ENCODE assay signal across 16 mouse cellular contexts in genomic region chr15:30992901-30993300, GRCm38 (mm10).
"Had no signal": no experiment of that assay in that cellular context is flagged by ENCODE, and none has a peak within 500 bp of the region (broad histone marks: within the 10 kb centered on the region; RNA-seq: fewer than 3 reads in every experiment).

No protein-coding gene starts in this region.

- H3K9me3 ChIP-seq: midbrain, embryonic 10.5 days; midbrain, embryonic 13.5 days; midbrain, embryonic 15.5 days; neural tube, embryonic 13.5 days; neural tube, embryonic 15.5 days had no signal

- H3K27me3 ChIP-seq: midbrain, embryonic 13.5 days; midbrain, embryonic 15.5 days; neural tube, embryonic 13.5 days; neural tube, embryonic 15.5 days had no signal

- H3K36me3 ChIP-seq: midbrain, embryonic 10.5 days; midbrain, embryonic 13.5 days; midbrain, embryonic 15.5 days; neural tube, embryonic 13.5 days; neural tube, embryonic 15.5 days had no signal

- DNase-seq: lung, adult 18-20 months; lung, embryonic 14.5 days; lung, postnatal 4 days; right cerebral cortex, adult 18-20 months; right cerebral cortex, postnatal 25 days; right cerebral cortex, postnatal 4 days; spleen, adult 18-20 months; thymus, adult 18-20 months; thymus, postnatal 14 days; thymus, postnatal 36 days had no signal

- H3K4me3 ChIP-seq: midbrain, embryonic 10.5 days; midbrain, embryonic 13.5 days; midbrain, embryonic 15.5 days; myocyte; neural tube, embryonic 13.5 days; neural tube, embryonic 15.5 days had no signal

- H3K4me1 ChIP-seq: midbrain, embryonic 15.5 days; neural tube, embryonic 13.5 days; neural tube, embryonic 15.5 days had no signal

- H3K9ac ChIP-seq: lung, embryonic 14.5 days; midbrain, embryonic 13.5 days; midbrain, embryonic 15.5 days; neural tube, embryonic 13.5 days; neural tube, embryonic 15.5 days had no signal

- H3K4me2 ChIP-seq: lung, embryonic 14.5 days; midbrain, embryonic 13.5 days; midbrain, embryonic 15.5 days; neural tube, embryonic 13.5 days; neural tube, embryonic 15.5 days had no signal

- H3K27ac ChIP-seq: midbrain, embryonic 10.5 days; midbrain, embryonic 13.5 days; midbrain, embryonic 15.5 days; neural tube, embryonic 13.5 days; neural tube, embryonic 15.5 days had no signal
